Mouse (Mus musculus) neural tube, embryonic 15.5 days (tissue): Measurements from ENCODE around the gene Cetn2. TPM values are rescaled to one million over a fixed set of nuclear protein-coding genes. Genes with fewer than 3 reads are reported as not detected.
A peak's percentile ranks its signal among the peaks of the same experiment; 100 is the strongest.

ENCODE experiments used
- ATAC-seq: fragments of 200-750 bp; cut with Nextera tagmentation; 2 replicates; pipeline ENCODE4 v1.8.0; 2017; ENCODE audit warnings: mild to moderate bottlenecking, moderate TSS enrichment, moderate library complexity; ENCODE audit not compliant: low FRiP score
- H3K27ac ChIP-seq: fragments of 300-500 bp; sonication (generic); replicated peaks from 2 replicates; pipeline ENCODE4 v1.5.1; 2015; ENCODE audit warnings: mild to moderate bottlenecking, inconsistent platforms
- H3K27me3 ChIP-seq: fragments of 300-500 bp; sonication (generic); replicated peaks from 2 replicates; pipeline ENCODE4 v1.6.1; 2015; ENCODE audit warnings: inconsistent platforms
- H3K36me3 ChIP-seq: fragments of 300-500 bp; sonication (generic); 2 replicates; pipeline ENCODE4 v1.6.1; 2015; ENCODE audit warnings: inconsistent platforms
- H3K4me1 ChIP-seq: fragments of 300-500 bp; sonication (generic); 2 replicates; pipeline ENCODE4 v1.6.1; 2015; ENCODE audit warnings: inconsistent platforms
- H3K4me2 ChIP-seq: fragments of 300-500 bp; sonication (generic); 2 replicates; pipeline ENCODE4 v1.6.1; 2015; ENCODE audit warnings: inconsistent platforms, mild to moderate bottlenecking, moderate library complexity
- H3K4me3 ChIP-seq: fragments of 300-500 bp; sonication (generic); replicated peaks from 2 replicates; pipeline ENCODE4 v1.5.1; 2015; ENCODE audit warnings: mild to moderate bottlenecking, inconsistent platforms
- H3K9ac ChIP-seq: fragments of 300-500 bp; sonication (generic); replicated peaks from 2 replicates; pipeline ENCODE4 v1.6.1; 2015; ENCODE audit warnings: mild to moderate bottlenecking, inconsistent platforms
- H3K9me3 ChIP-seq: fragments of 300-500 bp; sonication (generic); replicated peaks from 2 replicates; pipeline ENCODE4 v1.6.1; 2016; ENCODE audit warnings: inconsistent platforms
- WGBS: fragments of 180-500 bp; shearing (Covaris S2); methylation state at CpG from one replicate; pipeline ENCODE4 v1.1.7; 2015; ENCODE audit warnings: mixed read lengths; 5-methylcytosine and 5-hydroxymethylcytosine counted together
- polyA plus RNA-seq: library from polyadenylated mRNA; unstranded; fragments of >200 nt; fragmentation: Nextera tagmentation; extraction: Ambion mirVana; gene quantifications from 2 replicates; pipeline ENCODE4 v1.2.1, GENCODE M21; 2015

The Cetn2 gene
- polyA plus RNA-seq, 1 experiment from 2014 or later = 65.6 TPM

DNA sequence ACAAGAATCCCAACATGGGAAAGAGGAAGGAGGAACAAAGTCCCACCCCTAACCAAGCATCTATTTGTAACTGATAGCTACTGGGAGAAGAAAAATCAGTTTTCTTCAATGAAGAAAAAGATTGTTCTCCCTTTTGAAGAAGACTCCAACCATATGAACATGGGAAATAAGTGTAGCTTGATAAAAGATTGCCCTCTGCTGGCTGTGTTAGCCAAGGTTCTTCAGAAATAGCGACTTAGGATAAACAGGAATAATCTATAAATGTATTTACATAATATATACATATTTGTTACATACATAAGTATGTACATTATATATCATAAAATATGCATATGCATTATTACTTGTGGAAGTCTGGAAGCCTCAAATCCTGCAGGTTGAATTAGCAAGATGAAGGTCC, 15.7 kb downstream of the Cetn2 start:
- Histone ChIP-seq H3K4me3 (no peak overlapping the region), H3K9ac (no peak overlapping the region)
- 33% methylated on average over 1 of the region's 1 CpGs for whole genome bisulfite sequencing

GRCm38 (mm10) chrX:72896055-72896437, 22.2 kb downstream of the Cetn2 start:
- H3K36me3 ChIP-seq = no peaks in the 10 kb centered on the region
- 55% methylated on average over 1 of the region's 1 CpGs for WGBS
- no peaks in the 10 kb centered on the region for H3K9me3 ChIP-seq
- peak overlapping the region; percentile 29 for H3K4me2 ChIP-seq
- H3K9ac ChIP-seq = no peak overlapping the region
- no peak; the same call in 1 of the 2 replicates for ATAC-seq
- peak overlapping the region; percentile 75 for H3K27ac ChIP-seq
- H3K4me3 ChIP-seq = no peak overlapping the region
- H3K27me3 ChIP-seq = no peaks in the 10 kb centered on the region
- H3K4me1 ChIP-seq = 0 out of 2 replicates have a peak, but pooled peaks cover 5% of the 10 kb centered on the region

More for the DNA sequence above, 15.7 kb downstream of the Cetn2 start:
- Histone ChIP-seq H3K4me1 (no peaks in the 10 kb centered on the region), H3K27me3 (no peaks in the 10 kb centered on the region), H3K9me3 (no peaks in the 10 kb centered on the region), H3K27ac (no peak overlapping the region), H3K36me3 (no peaks in the 10 kb centered on the region), H3K4me2 (no peak overlapping the region)
- ATAC-seq = no peak

DNA sequence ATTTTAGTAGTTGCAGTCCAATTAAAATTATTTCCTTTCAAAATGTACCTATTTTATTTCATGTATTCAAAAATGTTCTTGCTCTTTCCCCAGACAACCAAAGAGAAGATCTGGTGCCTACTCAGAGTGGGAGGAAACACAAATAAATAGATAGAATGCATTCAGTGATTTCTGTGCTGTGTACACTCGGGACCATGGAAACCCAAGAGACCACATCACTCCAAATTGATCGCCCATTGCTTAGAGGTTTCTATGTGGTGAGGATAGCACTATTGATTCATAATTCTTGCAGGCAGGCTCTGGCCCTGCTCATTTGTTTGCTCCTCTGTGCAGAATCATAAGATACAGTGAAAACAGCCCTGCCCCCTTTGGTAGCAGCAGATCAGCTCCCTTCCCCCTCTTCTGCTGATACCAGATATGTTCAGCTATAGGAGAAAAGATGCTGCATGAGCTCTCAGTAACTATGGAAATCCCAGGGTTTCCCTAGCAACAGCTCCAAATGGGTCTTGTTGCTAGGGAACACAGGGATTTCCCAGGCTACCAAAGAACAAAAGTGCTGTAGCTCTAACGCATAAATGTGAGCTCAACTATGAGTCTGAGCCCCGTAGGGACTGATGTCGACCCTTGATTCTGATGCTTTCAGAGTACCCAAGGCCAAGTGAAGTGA, 22.7 kb downstream of the Cetn2 start:
- Histone ChIP-seq H3K27ac (peak overlapping the region; percentile 75), H3K4me1 (0 out of 2 replicates have a peak, but pooled peaks cover 5% of the 10 kb centered on the region), H3K27me3 (no peaks in the 10 kb centered on the region), H3K9me3 (no peaks in the 10 kb centered on the region), H3K4me2 (peak overlapping the region; percentile 29), H3K9ac (no peak overlapping the region), H3K4me3 (no peak overlapping the region), H3K36me3 (no peaks in the 10 kb centered on the region)
- WGBS = 38% methylated on average over 5 of the region's 5 CpGs
- ATAC-seq = peak; percentile 98

Other genes starting within 250 kb of the Cetn2 start
- 3.4 and 4.0 TPM in 2 replicates for gene Gabrq, start 93.2 kb downstream of the Cetn2 start, polyA plus RNA-seq
- gene Nsdhl, start 146 bp upstream of the Cetn2 start, polyA plus RNA-seq = 45.3 and 50.8 TPM in 2 replicates
- 1.1 and 1.4 TPM in 2 replicates for gene Zfp185, start 68.9 kb upstream of the Cetn2 start, polyA plus RNA-seq
- 0.23 TPM in 2 replicates for gene Pnma5, start 118.7 kb upstream of the Cetn2 start, polyA plus RNA-seq
- gene Pnma3, start 146.4 kb upstream of the Cetn2 start, polyA plus RNA-seq = 4.5 and 6.0 TPM in 2 replicates
- gene Xlr4a, start 164.1 kb upstream of the Cetn2 start, polyA plus RNA-seq = 0.29 and 4.0 TPM in 2 replicates
- gene Xlr3a, start 178.7 kb upstream of the Cetn2 start, polyA plus RNA-seq = 4.2 TPM in 2 replicates
- gene Gm14685, start 198.6 kb upstream of the Cetn2 start, polyA plus RNA-seq = 0.84 TPM in 1 of 2 replicates, not detected in the other
- not detected in 2 replicates for gene Xlr5b, start 230.4 kb upstream of the Cetn2 start, polyA plus RNA-seq
- 0.59 TPM in 1 of 2 replicates, not detected in the other for gene DXBay18, start 231.0 kb upstream of the Cetn2 start, polyA plus RNA-seq